Mouse (Mus musculus) G1E (cell line): Measurements from ENCODE around the gene Tuba3a.

Source experiments
- CTCF ChIP-seq: IDR thresholded peaks from 2 replicates; pipeline ENCODE4 v1.5.1; 2012; ENCODE audit warnings: low read depth, low read length, inconsistent platforms, mixed read lengths
- GATA1 ChIP-seq: IDR thresholded peaks from 2 replicates; pipeline ENCODE4 v1.6.1; 2012; ENCODE audit warnings: borderline replicate concordance, low read length, inconsistent platforms, mixed read lengths
- GATA2 ChIP-seq: IDR thresholded peaks from 2 replicates; pipeline ENCODE4 v1.6.1; 2012; ENCODE audit warnings: low read depth, low read length, inconsistent platforms, borderline replicate concordance
- POLR2AphosphoS5 ChIP-seq: IDR thresholded peaks from 2 replicates; pipeline ENCODE4 v1.6.1; 2012; ENCODE audit warnings: low read depth, low read length, inconsistent platforms; ENCODE audit not compliant: insufficient replicate concordance
- TAL1 ChIP-seq: conservative IDR thresholded peaks from 2 replicates; pipeline ENCODE4 v1.6.1; 2012; ENCODE audit warnings: low read depth, low read length, inconsistent platforms, mixed read lengths

GRCm38 (mm10) chr6:125236782-125237181 lies 49.1 kb downstream of the Tuba3a start, which contains the start of gene Cd27:
- TF ChIP-seq CTCF: no peak
- no peak for TF ChIP-seq GATA2
- no peak for TF ChIP-seq TAL1
- TF ChIP-seq GATA1: no peak
- no peak for TF ChIP-seq POLR2AphosphoS5
